Mouse (Mus musculus) thymus, adult 2 months (tissue): ENCODE results near the gene Gm17428.

Experiments
- CTCF ChIP-seq: fragments of 200-500 bp; IDR thresholded peaks from 2 replicates; pipeline ENCODE4 v1.5.1; 2012; ENCODE audit warnings: mild to moderate bottlenecking, control low read depth, low read length, moderate library complexity, borderline replicate concordance; ENCODE audit not compliant: control insufficient read depth, poor library complexity, insufficient read depth; ENCODE audit errors: extremely low read depth
- POLR2A ChIP-seq: fragments of 200-500 bp; IDR thresholded peaks from 2 replicates; pipeline ENCODE4 v1.6.1; 2012; ENCODE audit warnings: mild to moderate bottlenecking, low read length, control low read depth, moderate library complexity; ENCODE audit not compliant: control insufficient read depth, poor library complexity, insufficient read depth; ENCODE audit errors: extremely low read depth

GRCm38 (mm10) chr14:54960769-54961168 lies 16.0 kb upstream of the Gm17428 start:
- TF ChIP-seq POLR2A (no peak), CTCF (no peak)
